Mouse (Mus musculus) bone marrow macrophage, adult 2 months (primary cell): ENCODE measurements around the gene Dhx40.

Source experiments
- CTCF ChIP-seq: IDR thresholded peaks from 2 replicates; pipeline ENCODE4 v1.5.1; 2012; ENCODE audit warnings: low read depth, mild to moderate bottlenecking, low read length, moderate library complexity
- POLR2A ChIP-seq: IDR thresholded peaks from 2 replicates; pipeline ENCODE4 v1.6.1; 2012; ENCODE audit warnings: mild to moderate bottlenecking, low read depth, low read length, borderline replicate concordance

GRCm38 (mm10) chr11:86838792-86839191 is 31.2 kb upstream of the Dhx40 start:
- TF ChIP-seq CTCF (no peak), POLR2A (no peak)
